Mouse (Mus musculus) adrenal gland (tissue): ENCODE data around the gene Mid1ip1.

ENCODE experiments used
- intact Hi-C: fragments of 180-260 bp; cut with DNase I; formaldehyde crosslinking; loops from one replicate; pipeline ENCODE4 v1.15.1; 2025
- long read RNA-seq, 2 experiments: library from polyadenylated mRNA; unstranded; transcript quantifications; one replicate each; pipeline ENCODE4 v2.0.0; 2020; ENCODE audit warnings: borderline replicate concordance in 1 of 2; ENCODE audit not compliant: insufficient replicate concordance in 1 of 2

The Mid1ip1 gene
- long read RNA-seq, experiment 1, transcript Mid1ip1-201 (2 exons, 2,019 nt) = major isoform, 65 of 97 reads
- long read RNA-seq, experiment 1, transcript Mid1ip1-202 (2 exons, 2,022 nt) = minor isoform, 17 of 97 reads
- long read RNA-seq, experiment 1, partial matches to known transcripts = 0 of 97 reads
- long read RNA-seq, experiment 1, other reads (novel, unspliced or antisense) = 13 of 97 reads
- long read RNA-seq, experiment 2, transcript Mid1ip1-201 (2 exons, 2,019 nt) = major isoform, 61 of 104 reads
- long read RNA-seq, experiment 2, transcript Mid1ip1-202 (2 exons, 2,022 nt) = minor isoform, 15 of 104 reads
- long read RNA-seq, experiment 2, partial matches to known transcripts = 0 of 104 reads
- long read RNA-seq, experiment 2, other reads (novel, unspliced or antisense) = 24 of 104 reads

- intact Hi-C loops = loop anchor here (10.0 kb wide), 1 partner anchor 160 kb away; no protein-coding TSS in a partner anchor
Measured at GRCm38 (mm10) chrX:10714696-10715140, at the start of gene Mid1ip1. TSS of gene Mid1ip1 (plus strand) at chrX:10715013.

DNA sequence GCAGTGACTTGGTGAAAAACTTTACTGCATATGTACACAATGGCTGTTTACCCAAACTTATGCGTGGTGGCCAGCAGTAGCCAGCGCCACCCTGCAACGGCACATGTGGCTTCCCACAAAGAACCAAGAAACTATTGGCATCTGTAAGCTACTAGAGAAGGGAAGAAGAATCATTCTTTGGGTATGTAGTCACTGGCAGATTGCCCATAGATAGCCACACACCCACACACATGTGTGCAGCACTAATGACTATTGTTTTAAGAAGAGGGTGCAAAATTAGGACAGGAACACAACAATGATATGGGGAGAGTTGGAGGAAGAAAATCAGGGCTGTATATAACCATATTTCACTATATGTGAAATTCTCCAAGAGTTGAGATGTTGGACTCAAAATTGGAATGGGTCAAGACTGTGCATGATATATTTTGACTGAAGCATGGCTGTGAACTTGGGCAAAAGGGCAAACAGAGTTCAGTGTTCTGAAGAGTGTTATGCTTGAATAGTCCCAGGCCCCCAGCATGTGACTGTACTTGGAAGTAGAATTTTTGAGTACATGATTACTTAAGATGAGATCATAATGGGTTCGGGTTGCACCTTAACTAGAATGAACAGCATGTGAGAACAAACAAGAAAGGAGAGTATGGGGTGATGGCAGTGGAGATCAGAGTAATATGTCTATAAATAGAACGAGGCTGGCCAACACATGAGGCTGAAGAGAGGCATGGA is 20.2 kb upstream of the Mid1ip1 start:
- intact Hi-C loops = no loop called here

DNA sequence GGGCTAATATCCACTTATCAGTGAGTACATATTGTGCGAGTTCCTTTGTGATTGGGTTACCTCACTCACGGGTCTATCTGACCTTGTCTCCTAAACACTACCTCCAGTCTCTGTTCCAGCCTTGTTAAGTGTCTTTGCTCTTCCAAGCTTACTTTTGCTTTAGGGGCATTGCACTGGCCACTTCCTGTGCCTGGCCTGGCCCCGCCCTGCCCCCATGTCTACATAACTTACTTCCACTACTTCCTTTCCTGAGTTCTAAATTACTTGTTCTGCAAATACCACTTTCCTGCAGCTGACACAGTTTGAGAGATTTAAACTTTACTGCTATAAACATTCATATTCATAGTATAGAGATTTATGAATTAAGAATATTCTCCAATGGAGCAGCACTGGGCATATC is 8.1 kb upstream of the Mid1ip1 start:
- intact Hi-C loops = no loop called here

DNA sequence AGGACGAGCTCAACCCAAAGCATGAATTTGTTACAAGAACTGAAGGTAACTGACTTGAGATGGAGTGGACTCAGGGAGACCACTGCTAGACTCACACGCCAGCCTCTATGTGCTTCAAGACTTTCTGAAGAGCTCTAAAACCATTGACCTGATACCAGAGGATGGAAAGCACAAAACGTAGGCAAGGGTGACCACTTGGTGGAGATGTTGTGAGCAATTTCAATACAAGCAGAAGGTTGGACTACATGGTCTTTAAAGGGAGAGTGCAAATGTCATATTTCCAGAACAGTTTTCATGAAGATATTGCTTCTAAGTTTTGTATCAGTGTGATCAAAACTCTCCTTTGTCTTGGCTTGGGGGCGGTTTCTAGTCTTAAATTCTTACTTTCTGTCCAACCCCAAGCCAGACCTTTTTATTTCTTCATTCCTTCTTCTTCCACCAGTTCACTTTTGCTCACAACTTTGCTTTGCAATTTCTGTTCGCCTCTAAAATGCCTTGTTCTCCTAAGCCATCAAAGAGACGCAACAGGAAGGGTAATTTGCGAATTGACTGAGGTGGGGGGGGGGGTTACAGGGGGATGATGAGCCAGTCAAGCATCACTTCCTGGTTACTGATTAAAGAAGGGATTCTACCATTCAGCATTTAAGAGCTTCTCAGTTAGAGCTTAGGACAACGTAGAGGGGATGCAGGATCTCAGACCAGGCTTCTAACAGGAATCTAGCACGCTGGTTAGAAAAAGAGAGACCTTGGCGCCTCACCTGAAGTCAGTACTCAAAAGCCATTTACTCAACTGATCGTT is 775 bp upstream of the Mid1ip1 start:
- intact Hi-C loops = loop anchor here (10.0 kb wide), 1 partner anchor 161 kb away; no protein-coding TSS in a partner anchor

DNA sequence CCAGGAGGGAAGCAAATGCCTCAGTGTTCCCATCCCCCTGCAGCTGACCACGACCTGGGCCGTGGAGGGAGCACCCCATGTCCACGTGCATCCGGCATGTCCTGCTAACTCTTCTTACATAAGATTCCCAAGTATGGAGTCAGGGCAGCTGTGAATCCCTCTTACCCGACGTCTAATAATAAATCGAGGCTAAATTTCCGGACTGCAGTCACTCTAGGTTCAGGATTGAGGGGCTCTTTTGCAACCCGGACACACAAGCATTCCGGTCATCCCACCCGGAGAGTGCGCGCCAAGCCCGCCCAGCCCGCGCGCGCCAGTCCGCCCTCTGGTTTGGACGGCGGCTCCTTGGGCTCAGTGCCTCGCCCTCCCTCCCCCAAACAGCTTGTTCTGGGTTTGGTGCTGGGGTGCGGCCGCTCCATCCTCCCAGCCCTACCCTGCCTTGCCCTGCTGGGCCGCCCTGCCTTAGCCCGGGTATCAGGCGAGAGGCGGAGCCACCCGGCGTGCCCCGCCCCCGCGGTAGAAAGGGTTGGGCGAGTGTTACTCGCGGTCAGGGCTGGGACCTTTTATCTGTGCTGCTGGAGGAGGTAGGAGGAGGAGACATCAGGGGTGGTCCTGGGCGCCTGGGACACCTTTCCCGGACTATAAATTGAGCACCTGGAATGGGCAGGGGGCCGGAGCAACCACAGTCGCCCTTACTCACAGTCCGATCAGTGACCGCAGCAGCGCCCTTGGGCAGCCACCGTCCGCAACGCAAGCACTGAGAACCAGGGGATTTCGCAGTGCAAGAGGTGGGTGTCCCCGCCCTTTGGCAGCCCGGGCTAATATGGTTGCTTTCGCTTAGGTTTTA is 2.3 kb downstream of the Mid1ip1 start:
- intact Hi-C loops = loop anchor here (10.0 kb wide), 1 partner anchor 158 kb away; no protein-coding TSS in a partner anchor

DNA sequence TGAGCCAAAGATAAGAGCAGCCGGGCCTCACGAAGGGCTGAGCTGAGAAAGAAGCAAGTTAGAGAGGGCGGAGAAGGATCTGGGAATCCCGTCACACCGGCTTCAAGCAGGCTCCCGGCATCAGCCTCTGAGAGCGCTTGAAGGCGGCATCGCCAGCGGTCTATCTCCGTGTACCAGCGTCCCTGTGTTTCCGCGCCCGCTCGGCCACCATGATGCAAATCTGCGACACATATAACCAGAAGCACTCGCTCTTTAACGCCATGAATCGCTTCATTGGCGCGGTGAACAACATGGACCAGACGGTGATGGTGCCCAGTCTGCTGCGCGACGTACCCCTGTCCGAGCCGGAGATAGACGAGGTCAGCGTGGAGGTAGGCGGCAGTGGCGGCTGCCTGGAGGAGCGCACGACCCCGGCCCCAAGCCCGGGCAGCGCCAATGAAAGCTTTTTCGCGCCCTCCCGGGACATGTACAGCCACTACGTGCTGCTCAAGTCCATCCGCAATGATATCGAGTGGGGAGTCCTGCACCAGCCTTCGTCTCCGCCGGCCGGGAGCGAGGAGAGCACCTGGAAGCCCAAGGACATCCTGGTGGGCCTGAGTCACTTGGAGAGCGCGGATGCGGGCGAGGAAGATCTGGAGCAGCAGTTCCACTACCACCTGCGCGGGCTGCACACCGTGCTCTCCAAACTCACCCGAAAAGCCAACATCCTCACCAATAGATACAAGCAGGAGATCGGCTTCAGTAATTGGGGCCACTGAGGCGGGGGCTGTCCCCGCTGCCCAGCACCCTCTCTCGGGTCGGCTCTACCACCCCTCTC is 3.4 kb downstream of the Mid1ip1 start:
- intact Hi-C loops = loop anchor here (10.0 kb wide), 1 partner anchor 157 kb away; no protein-coding TSS in a partner anchor

- intact Hi-C loops = loop anchor here (10.0 kb wide), 1 partner anchor 156 kb away; no protein-coding TSS in a partner anchor
Measured at GRCm38 (mm10) chrX:10718838-10719539, 4.2 kb downstream of the Mid1ip1 start.

DNA sequence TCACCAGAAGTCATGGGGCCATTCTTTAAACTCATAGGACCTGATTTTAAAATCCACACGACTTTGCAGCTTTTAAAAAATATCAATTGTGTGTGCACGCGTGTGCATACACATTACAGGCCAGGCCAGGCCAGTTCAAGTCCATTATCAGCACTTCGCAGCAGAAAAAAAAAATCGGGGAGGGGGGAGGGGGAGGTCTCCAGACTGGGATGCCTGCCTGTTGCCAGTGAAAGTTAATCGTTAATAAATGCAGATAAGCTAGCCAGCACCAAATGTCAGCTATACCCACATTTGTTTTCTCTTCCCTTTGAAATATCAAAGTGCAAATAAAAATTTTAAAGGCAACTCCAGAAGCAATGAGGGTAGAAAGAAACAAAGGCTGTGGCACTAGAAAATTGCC is 5.6 kb downstream of the Mid1ip1 start:
- intact Hi-C loops = no loop called here

GRCm38 (mm10) chrX:10724571-10724970 is 9.8 kb downstream of the Mid1ip1 start:
- intact Hi-C loops = no loop called here

DNA sequence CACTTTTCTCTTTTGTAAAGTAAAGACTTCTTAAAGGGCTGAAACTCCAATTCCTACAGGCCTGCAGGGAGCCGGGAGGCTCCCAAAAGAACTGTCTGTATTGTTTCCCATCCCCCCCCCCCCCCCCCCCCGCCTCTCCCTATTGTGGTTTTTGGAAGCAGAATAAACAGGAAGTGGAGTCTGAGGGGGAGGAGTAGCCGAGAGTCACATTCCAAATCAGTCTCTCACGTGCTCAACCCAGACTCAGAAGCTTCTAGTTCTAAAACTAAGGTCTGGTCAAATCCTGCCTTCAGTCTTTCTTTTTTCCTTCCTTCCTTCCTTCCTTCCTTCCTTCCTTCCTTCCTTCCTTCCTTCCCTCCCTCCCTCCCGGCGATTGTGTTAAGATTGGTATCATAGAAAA is 14.7 kb downstream of the Mid1ip1 start:
- intact Hi-C loops = no loop called here

GRCm38 (mm10) chrX:10734453-10734852 is 19.6 kb downstream of the Mid1ip1 start:
- intact Hi-C loops = no loop called here

DNA sequence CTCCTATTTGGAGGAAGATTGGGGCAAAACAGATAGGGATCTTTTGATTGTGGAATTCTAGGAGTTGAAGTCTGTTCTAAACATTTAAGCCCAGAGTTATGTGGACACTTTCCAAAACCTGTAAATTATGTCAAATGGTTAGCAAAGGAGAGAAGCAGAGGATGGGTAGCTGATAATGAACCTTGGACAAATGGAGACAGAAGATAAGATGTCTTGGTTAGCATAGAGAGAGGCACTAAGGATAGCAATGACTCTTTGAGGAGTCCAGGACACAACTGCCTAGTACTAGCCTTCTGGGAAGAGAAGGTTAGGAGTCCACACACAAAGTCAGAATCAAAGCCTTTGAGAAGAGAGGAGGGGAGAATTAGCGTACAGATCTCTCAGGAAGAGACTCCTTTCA is 20.1 kb downstream of the Mid1ip1 start:
- intact Hi-C loops = no loop called here

DNA sequence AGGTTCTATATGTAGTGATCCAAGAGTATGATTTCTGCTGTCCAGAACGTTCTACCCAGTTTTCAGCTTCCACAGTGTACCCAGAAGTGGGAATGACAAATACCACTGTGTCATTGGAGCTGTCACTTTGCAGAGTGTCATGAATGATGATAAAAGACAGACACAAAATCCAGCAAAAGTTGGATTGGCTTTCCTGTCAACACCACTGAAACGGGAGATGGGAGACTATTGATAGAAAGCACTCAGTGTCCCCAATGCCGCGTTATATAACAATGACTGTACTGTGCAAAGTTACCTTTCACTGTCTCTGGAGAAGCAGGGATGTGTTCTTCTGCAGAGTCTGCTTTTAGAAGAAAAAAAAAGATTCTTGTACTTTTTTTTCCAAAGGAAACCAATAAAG is 44.1 kb downstream of the Mid1ip1 start:
- intact Hi-C loops = no loop called here

GRCm38 (mm10) chrX:10763476-10764016 is 48.7 kb downstream of the Mid1ip1 start:
- intact Hi-C loops = no loop called here
